14 mouse cellular contexts compared by ENCODE assay signal in the genomic region with DNA sequence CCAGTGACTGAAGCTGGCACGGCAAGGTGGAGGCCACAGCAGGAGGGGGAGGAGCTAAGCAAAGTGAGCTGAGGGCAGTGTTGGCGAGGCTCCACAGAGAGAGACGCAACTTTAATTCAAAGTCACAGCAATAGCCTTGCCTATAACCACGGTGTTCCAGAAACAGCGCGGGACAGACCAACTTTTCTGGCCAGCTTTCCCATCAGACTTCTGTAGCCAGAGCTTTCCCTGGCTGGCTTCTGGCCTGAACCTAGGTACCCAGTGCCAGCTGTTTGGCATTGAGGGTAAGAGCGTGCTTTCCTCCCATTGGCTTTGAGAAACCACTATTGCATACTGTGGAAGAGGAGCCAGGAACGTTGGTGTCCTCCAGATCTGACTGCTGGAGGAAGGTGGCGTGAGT.
A peak's percentile ranks its signal among the peaks of the same experiment; 100 is the strongest.
DNase-seq lines count a peak whose midpoint lies in the region; ATAC-seq and TF ChIP-seq lines count a peak whose summit lies in the region.
"Had no signal": no experiment of that assay in that cellular context is flagged by ENCODE, and none has a peak within 500 bp of the region (broad histone marks: within the 10 kb centered on the region; RNA-seq: fewer than 3 reads in every experiment).

No protein-coding gene starts in this region.

- no peak for ATAC-seq in hindbrain, postnatal 0 days
- no peak for ATAC-seq in hindbrain, embryonic 13.5 days (ENCODE audit: low FRiP score)
- no peak for ATAC-seq in CD4-positive, CD25-positive, alpha-beta regulatory T cell, adult 4 months
- ATAC-seq: forebrain, postnatal 0 days; inflammation-experienced regulatory T-cells, adult 6 months had no signal

- H3K9ac ChIP-seq in hindbrain, postnatal 0 days (replicated peaks; ENCODE audit: low read length), result no peak overlapping the region
- no peak overlapping the region for H3K9ac ChIP-seq in hindbrain, embryonic 13.5 days
- H3K9ac ChIP-seq: forebrain, postnatal 0 days; limb, embryonic 15.5 days; lung, embryonic 15.5 days had no signal

- H3K27me3 ChIP-seq in hindbrain, postnatal 0 days (ENCODE audit: insufficient read depth, low read length), result no peaks in the 10 kb centered on the region
- peaks cover 19% of the 10 kb centered on the region; the same call in 1 of the 2 replicates for H3K27me3 ChIP-seq in hindbrain, embryonic 13.5 days

- DNase-seq in hindbrain, postnatal 0 days (ENCODE audit: low spot score), result peak; percentile 20
- peak; percentile 22 for DNase-seq in adipocyte (ENCODE audit: low spot score)
- peak; percentile 84 for DNase-seq in adrenal gland, postnatal 10 days
- DNase-seq in heart, postnatal 10 days, result peak; percentile 42 to 51
- DNase-seq in frontal cortex, postnatal 36 days (ENCODE audit: low spot score in 2 of 2), result no peak
- DNase-seq in cerebellum, adult 9-11 months, result no peak
- DNase-seq: forebrain, postnatal 0 days; spleen, adult 18-20 months had no signal

- no peaks in the 10 kb centered on the region for H3K36me3 ChIP-seq in hindbrain, postnatal 0 days (ENCODE audit: insufficient read depth, low read length)
- no peaks in the 10 kb centered on the region for H3K36me3 ChIP-seq in hindbrain, embryonic 13.5 days
- H3K36me3 ChIP-seq: limb, embryonic 15.5 days; lung, embryonic 15.5 days had no signal

- 50% methylated on average over 9 of the region's 9 CpGs for WGBS in hindbrain, postnatal 0 days
- WGBS in hindbrain, embryonic 13.5 days, result 85% methylated on average over 9 of the region's 9 CpGs

- intact Hi-C loops in heart, postnatal 10 days (cut with DNase I), result loop anchor here (5.0 to 10.0 kb wide), 3 partner anchors 223 to 455 kb away; no protein-coding TSS in a partner anchor

- no peaks in the 10 kb centered on the region for H3K9me3 ChIP-seq in hindbrain, postnatal 0 days (ENCODE audit: low read length)
- H3K9me3 ChIP-seq in hindbrain, embryonic 13.5 days, result no peaks in the 10 kb centered on the region
- H3K9me3 ChIP-seq: limb, embryonic 15.5 days; lung, embryonic 15.5 days had no signal

- H3K4me3 ChIP-seq in hindbrain, postnatal 0 days (ENCODE audit: low read length), result no peak overlapping the region
- H3K4me3 ChIP-seq in hindbrain, embryonic 13.5 days, result no peak overlapping the region
- H3K4me3 ChIP-seq: limb, embryonic 15.5 days; lung, embryonic 15.5 days; myocyte had no signal

- H3K27ac ChIP-seq in hindbrain, postnatal 0 days, result no peak overlapping the region
- H3K27ac ChIP-seq in hindbrain, embryonic 13.5 days, result no peak overlapping the region
- H3K27ac ChIP-seq: limb, embryonic 15.5 days; lung, embryonic 15.5 days had no signal

- no peaks in the 10 kb centered on the region for H3K4me1 ChIP-seq in hindbrain, postnatal 0 days (ENCODE audit: insufficient read depth, low read length)
- H3K4me1 ChIP-seq in hindbrain, embryonic 13.5 days (replicated peaks), result 0 out of 2 replicates have a peak, but pooled peaks cover 3% of the 10 kb centered on the region
- H3K4me1 ChIP-seq: lung, embryonic 15.5 days had no signal

- no peak for TF ChIP-seq CTCF in hindbrain, postnatal 0 days (IDR thresholded peaks at IDR 0.05; ENCODE audit: low read depth)

- no peak overlapping the region for H3K4me2 ChIP-seq in hindbrain, postnatal 0 days (ENCODE audit: low read depth, low read length)
- H3K4me2 ChIP-seq in hindbrain, embryonic 13.5 days, result no peak overlapping the region
- H3K4me2 ChIP-seq: limb, embryonic 15.5 days; lung, embryonic 15.5 days had no signal

Comparison
In these comparisons a context has a peak if more than half of its experiments do, and no peak if none do; other contexts are left out.
1. DNase-seq: peak in hindbrain, postnatal 0 days (single experiment), adipocyte (single experiment), adrenal gland, postnatal 10 days (single experiment) and heart, postnatal 10 days (2 of 2); none in frontal cortex, postnatal 36 days (0 of 2) and cerebellum, adult 9-11 months (single experiment).